Comparison of ENCODE assay signal across 18 mouse cellular contexts in the genomic region with DNA sequence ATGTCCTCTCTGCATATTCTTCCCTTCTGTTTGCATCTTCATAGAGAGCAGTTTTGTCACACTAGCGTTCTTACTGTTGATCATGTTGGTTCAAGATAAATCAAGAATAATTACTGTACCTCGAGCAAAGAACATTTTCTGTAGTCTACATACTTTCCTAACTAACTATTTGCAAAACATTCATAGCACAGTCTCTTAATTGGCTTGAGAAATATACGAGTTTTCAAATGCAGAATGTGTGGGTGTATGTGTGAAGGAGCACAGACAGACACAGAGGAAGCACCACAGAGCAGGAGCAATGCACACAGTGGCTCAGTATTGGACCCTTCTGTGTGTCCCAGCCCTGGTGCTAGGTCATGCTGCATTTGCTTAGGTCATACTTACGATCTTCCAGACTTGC.
DNase-seq lines count a peak whose midpoint lies in the region; ATAC-seq lines count a peak whose summit lies in the region.
"Had no signal": no experiment of that assay in that cellular context is flagged by ENCODE, and none has a peak within 500 bp of the region (broad histone marks: within the 10 kb centered on the region; RNA-seq: fewer than 3 reads in every experiment).

No protein-coding gene starts in this region.

- peak; percentile 97 for ATAC-seq in frontal cortex, adult (ENCODE audit: low TSS enrichment)

- no peak for DNase-seq in frontal cortex, postnatal 25 days (ENCODE audit: low spot score in 2 of 2)
- peak; percentile 7 to 20 for DNase-seq in left cerebral cortex, adult 9 months (ENCODE audit: low spot score in 2 of 2)
- DNase-seq in left cerebral cortex, postnatal 4 days, result no peak
- DNase-seq in layer of hippocampus, adult 9-10 months (ENCODE audit: low spot score), result peak; percentile 15
- DNase-seq in telencephalon, adult 2 months (ENCODE audit: low read depth, low spot score), result peak; percentile 55
- no peak for DNase-seq in urinary bladder, postnatal 4 days (ENCODE audit: low spot score in 2 of 2)
- DNase-seq: adrenal gland, postnatal 36 days; B cell, adult 2 months; cerebellum, adult 8-10 months; gastrocnemius, adult 2 months; heart, postnatal 10 days; kidney, adult 2 months; kidney, postnatal 14 days; lung, postnatal 4 days; spleen, adult 18-20 months; thymus, adult 18-20 months; thymus, postnatal 4 days had no signal

- intact Hi-C loops in left cerebral cortex, postnatal 4 days (cut with DNase I), result no loop called here

Comparison
In these comparisons a context has a peak if more than half of its experiments do, and no peak if none do; other contexts are left out.
1. DNase-seq: peak in left cerebral cortex, adult 9 months (2 of 2), layer of hippocampus, adult 9-10 months (single experiment) and telencephalon, adult 2 months (single experiment); none in frontal cortex, postnatal 25 days (0 of 2), left cerebral cortex, postnatal 4 days (single experiment) and urinary bladder, postnatal 4 days (0 of 2).